Mouse (Mus musculus): ENCODE data around the gene 1700023F06Rik. TPM values are rescaled to one million over a fixed set of nuclear protein-coding genes. Genes with fewer than 3 reads are reported as not detected.

1700023F06Rik gene
- polyA plus RNA-seq, 1 experiment from 2014 or later, result 0.74 TPM

DNA sequence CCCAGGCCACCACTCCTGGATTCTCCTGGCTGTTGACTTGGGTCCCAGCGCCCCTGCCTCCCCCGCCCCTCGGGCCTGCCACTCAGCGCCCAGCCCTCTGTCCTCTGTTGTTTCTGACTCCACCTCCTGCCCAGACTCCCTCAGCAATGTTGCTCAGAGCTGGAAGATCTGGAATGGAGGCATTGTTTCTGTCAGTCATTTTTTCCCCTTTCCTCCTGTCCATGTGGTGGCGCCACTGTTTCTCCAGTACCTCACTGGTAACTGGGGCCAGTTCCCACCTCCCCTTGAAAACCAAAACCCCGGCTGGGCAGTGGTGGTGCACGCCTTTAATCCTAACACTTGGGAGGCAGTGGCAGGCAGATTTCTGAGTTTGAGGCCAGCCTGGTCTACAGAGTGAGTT, 46.9 kb downstream of the 1700023F06Rik start:
- Histone ChIP-seq H3K27me3 (peaks cover 1% of the 10 kb centered on the region; the same call in 1 of the 2 replicates), H3K4me3 (replicated peaks) (no peak overlapping the region), H3K9me3 (no peaks in the 10 kb centered on the region), H3K27ac (no peak overlapping the region), H3K4me2 (no peak overlapping the region), H3K9ac (replicated peaks) (no peak overlapping the region), H3K4me1 (replicated peaks) (no peaks in the 10 kb centered on the region; the same call in 1 of the 2 replicates), H3K36me3 (no peaks in the 10 kb centered on the region)
- no peak for ATAC-seq (ENCODE audit: insufficient number of reproducible peaks, insufficient read depth, low FRiP score, low TSS enrichment, low read depth)
- 71% methylated on average over 7 of the region's 7 CpGs for WGBS

DNA sequence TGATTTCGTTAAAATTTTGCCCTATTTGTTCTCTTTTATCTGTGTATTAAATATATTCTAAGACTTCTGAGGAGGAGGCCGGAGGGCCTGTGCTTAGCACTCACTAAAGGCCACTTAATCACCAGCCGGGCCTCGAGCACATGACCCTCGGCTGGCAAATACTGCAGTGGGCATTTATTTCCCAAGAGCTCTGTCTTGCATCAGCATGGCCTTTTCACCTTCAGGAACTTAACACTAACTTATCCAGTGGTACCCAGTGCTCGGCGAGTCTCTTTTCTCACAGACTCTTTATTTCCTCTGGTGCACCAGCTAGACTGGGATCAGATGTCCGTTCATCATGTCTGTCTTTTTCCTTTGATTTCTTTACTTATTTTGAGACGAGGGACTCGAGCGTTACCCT, 47.6 kb downstream of the 1700023F06Rik start:
- Histone ChIP-seq H3K36me3 (no peaks in the 10 kb centered on the region), H3K9ac (replicated peaks) (no peak overlapping the region), H3K27ac (no peak overlapping the region), H3K4me3 (replicated peaks) (no peak overlapping the region), H3K27me3 (no peaks in the 10 kb centered on the region), H3K9me3 (no peaks in the 10 kb centered on the region), H3K4me1 (replicated peaks) (no peaks in the 10 kb centered on the region; the same call in 1 of the 2 replicates), H3K4me2 (no peak overlapping the region)
- 87% methylated on average over 11 of the region's 11 CpGs for WGBS
- no peak for ATAC-seq (ENCODE audit: insufficient number of reproducible peaks, insufficient read depth, low FRiP score, low TSS enrichment, low read depth)

DNA sequence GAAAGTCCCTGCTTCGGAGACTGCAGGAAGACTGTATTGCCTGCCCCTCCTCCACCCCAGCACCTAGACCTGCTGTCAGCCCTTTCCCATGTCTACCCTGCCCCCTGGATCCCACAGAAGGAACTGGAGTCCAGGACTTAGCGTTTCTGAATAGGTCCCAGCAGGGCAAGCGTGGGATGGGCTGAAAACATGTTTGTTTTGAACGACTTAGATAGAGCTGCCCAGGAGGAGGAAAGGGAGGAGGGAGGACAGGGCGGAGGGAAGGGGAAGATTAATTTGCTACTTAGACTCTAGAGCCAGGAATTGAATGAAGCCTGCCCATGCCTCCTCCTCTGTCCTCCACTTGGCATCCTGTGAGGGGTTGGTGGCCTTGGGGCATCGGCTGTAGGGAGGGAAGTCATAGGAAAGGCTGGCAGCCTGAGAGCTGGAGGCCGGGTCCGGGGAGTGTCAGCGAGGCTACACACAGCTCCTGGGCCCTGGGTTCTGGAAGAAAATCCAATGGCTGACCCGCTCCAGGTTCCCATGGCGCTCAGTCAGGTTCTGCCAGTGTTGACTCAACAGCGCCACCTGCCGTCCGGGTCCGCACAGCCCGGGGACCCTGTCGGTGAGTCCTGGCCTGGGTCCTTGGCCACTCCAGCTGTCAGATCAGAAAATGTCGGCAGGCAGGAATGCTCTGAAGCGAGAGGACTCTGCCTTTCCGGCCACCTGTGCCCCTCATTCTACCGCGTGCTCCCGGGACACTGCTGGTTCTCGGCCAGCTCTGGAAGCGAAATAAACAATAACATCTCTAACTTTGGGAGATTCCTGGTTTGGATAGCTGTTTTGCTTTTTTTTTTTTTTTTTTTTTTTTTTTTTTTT, 49.5 kb downstream of the 1700023F06Rik start:
- no peak overlapping the region for H3K27ac ChIP-seq
- H3K4me3 ChIP-seq (replicated peaks), result peak overlapping the region; percentile 23
- H3K27me3 ChIP-seq, result no peaks in the 10 kb centered on the region
- ATAC-seq (ENCODE audit: insufficient number of reproducible peaks, insufficient read depth, low FRiP score, low TSS enrichment, low read depth), result peak; percentile 88
- peak overlapping the region; percentile 8; the same call in 1 of the 2 replicates for H3K9ac ChIP-seq (replicated peaks)
- H3K36me3 ChIP-seq, result no peaks in the 10 kb centered on the region
- H3K9me3 ChIP-seq, result no peaks in the 10 kb centered on the region
- WGBS, result 2% methylated on average over 25 of the region's 25 CpGs
- H3K4me1 ChIP-seq (replicated peaks), result no peaks in the 10 kb centered on the region; the same call in 1 of the 2 replicates
- H3K4me2 ChIP-seq, result peak overlapping the region; percentile 51

DNA sequence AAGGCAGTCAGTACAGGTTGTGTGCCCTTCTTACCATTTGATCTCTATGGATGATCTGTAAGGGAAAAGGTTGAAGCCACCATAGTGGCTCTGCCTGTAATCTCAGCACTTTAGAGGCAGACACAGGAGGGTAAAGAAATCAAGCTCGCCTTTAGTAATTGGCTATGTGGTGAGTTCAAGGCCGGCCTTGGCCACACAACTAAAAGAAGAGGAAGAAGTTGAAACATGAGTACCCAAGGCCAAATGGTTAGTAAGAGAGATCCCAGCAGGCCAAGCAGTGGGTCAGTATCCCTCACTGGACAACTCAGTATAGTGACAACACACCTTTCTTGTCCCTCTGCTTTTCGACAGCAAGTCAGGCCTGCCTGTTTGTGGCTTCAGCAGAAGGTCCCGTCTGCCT, 58.6 kb downstream of the 1700023F06Rik start:
- H3K9me3 ChIP-seq, result no peaks in the 10 kb centered on the region
- no peak overlapping the region for H3K4me2 ChIP-seq
- ATAC-seq (ENCODE audit: insufficient number of reproducible peaks, insufficient read depth, low FRiP score, low TSS enrichment, low read depth), result no peak
- WGBS, result 86% methylated on average over 4 of the region's 4 CpGs
- H3K4me3 ChIP-seq (replicated peaks), result no peak overlapping the region
- H3K4me1 ChIP-seq (replicated peaks), result peaks cover 3% of the 10 kb centered on the region
- H3K9ac ChIP-seq (replicated peaks), result no peak overlapping the region
- H3K36me3 ChIP-seq, result no peaks in the 10 kb centered on the region
- no peak overlapping the region for H3K27ac ChIP-seq
- H3K27me3 ChIP-seq, result no peaks in the 10 kb centered on the region

Other genes starting within 250 kb of the 1700023F06Rik start
- gene Nmt1, start 180.4 kb downstream of the 1700023F06Rik start, polyA plus RNA-seq (2016; fragmentation: Nextera tagmentation; extraction: Ambion mirVana), result 53.6 and 53.7 TPM in 2 replicates
- 167 and 192 TPM in 2 replicates for gene Dcakd, start 180.2 kb downstream of the 1700023F06Rik start, polyA plus RNA-seq (2016; fragmentation: Nextera tagmentation; extraction: Ambion mirVana)
- 2.9 and 3.6 TPM in 2 replicates for gene Plcd3, start 106.9 kb downstream of the 1700023F06Rik start, polyA plus RNA-seq (2016; fragmentation: Nextera tagmentation; extraction: Ambion mirVana)
- gene Acbd4, start 106.9 kb downstream of the 1700023F06Rik start, polyA plus RNA-seq (2016; fragmentation: Nextera tagmentation; extraction: Ambion mirVana), result 8.1 and 11.9 TPM in 2 replicates
- 3.9 and 4.0 TPM in 2 replicates for gene Hexim1, start 92.3 kb downstream of the 1700023F06Rik start, polyA plus RNA-seq (2016; fragmentation: Nextera tagmentation; extraction: Ambion mirVana)
- 12.8 and 13.2 TPM in 2 replicates for gene Hexim2, start 76.1 kb downstream of the 1700023F06Rik start, polyA plus RNA-seq (2016; fragmentation: Nextera tagmentation; extraction: Ambion mirVana)
- gene Fmnl1, start 37.5 kb downstream of the 1700023F06Rik start, polyA plus RNA-seq (2016; fragmentation: Nextera tagmentation; extraction: Ambion mirVana), result 0.78 and 1.4 TPM in 2 replicates
- gene Spata32, start 9.9 kb upstream of the 1700023F06Rik start, polyA plus RNA-seq (2016; fragmentation: Nextera tagmentation; extraction: Ambion mirVana), result not detected in 2 replicates
- gene Map3k14, start 58.9 kb upstream of the 1700023F06Rik start, polyA plus RNA-seq (2016; fragmentation: Nextera tagmentation; extraction: Ambion mirVana), result 4.2 and 4.7 TPM in 2 replicates
- gene Arhgap27, start 155.1 kb upstream of the 1700023F06Rik start, polyA plus RNA-seq (2016; fragmentation: Nextera tagmentation; extraction: Ambion mirVana), result 4.8 and 7.1 TPM in 2 replicates
- 7.8 and 9.1 TPM in 2 replicates for gene Plekhm1, start 204.1 kb upstream of the 1700023F06Rik start, polyA plus RNA-seq (2016; fragmentation: Nextera tagmentation; extraction: Ambion mirVana)